Mouse (Mus musculus) monocyte, adult 5-6 weeks (primary cell): ENCODE data around the gene Sh3bp2. TPM values are rescaled to one million over a fixed set of nuclear protein-coding genes. Genes with fewer than 3 reads are reported as not detected.
"Not testable (repeated sequence)": the region's sequence is repeated elsewhere in the genome, so short reads cannot be mapped to it uniquely, and the experiment has no call there.

Source experiments
- ATAC-seq: fragments of 153-309, 156-312 bp; replicated peaks from 2 replicates; pipeline ENCODE4 v1.8.0; 2017; ENCODE audit warnings: mild to moderate bottlenecking; ENCODE audit not compliant: low TSS enrichment, insufficient number of reproducible peaks, severe bottlenecking, poor library complexity, low FRiP score
- total RNA-seq: library from RNA; stranded (forward); fragments of 200-1000, 200-491, 200-594 nt; gene quantifications from 3 replicates; pipeline ENCODE4 v1.2.3, GENCODE M21; 2017

Gene Sh3bp2
- total RNA-seq, 1 experiment from 2014 or later: 80.1 TPM

- no peak for ATAC-seq
These were observed 65.9 kb downstream of the Sh3bp2 start for GRCm38 (mm10) chr5:34591388-34592004.

GRCm38 (mm10) chr5:34592224-34592623 is 66.6 kb downstream of the Sh3bp2 start:
- not testable (repeated sequence) for ATAC-seq

GRCm38 (mm10) chr5:34592666-34593065 is 67.0 kb downstream of the Sh3bp2 start:
- ATAC-seq: no peak

GRCm38 (mm10) chr5:34593202-34593727 is 67.6 kb downstream of the Sh3bp2 start:
- ATAC-seq: no peak

GRCm38 (mm10) chr5:34604576-34604975 is 78.9 kb downstream of the Sh3bp2 start:
- no peak for ATAC-seq

GRCm38 (mm10) chr5:34607100-34607880 is 81.7 kb downstream of the Sh3bp2 start:
- no peak for ATAC-seq

- no peak for ATAC-seq
These were observed 82.6 kb downstream of the Sh3bp2 start for GRCm38 (mm10) chr5:34608226-34608625.

- ATAC-seq: no peak
These were observed 84.3 kb downstream of the Sh3bp2 start for GRCm38 (mm10) chr5:34609966-34610365.

Other genes starting within 250 kb of the Sh3bp2 start
- 0.43 to 3.9 TPM (median 0.67 TPM) in 3 replicates for gene Zfyve28, start 237.4 kb upstream of the Sh3bp2 start, total RNA-seq
- 0.38 TPM in 1 of 3 replicates, not detected in the others for gene Cfap99, start 237.2 kb upstream of the Sh3bp2 start, total RNA-seq
- 155 to 183 TPM (median 179 TPM) in 3 replicates for gene Rnf4, start 189.5 kb upstream of the Sh3bp2 start, total RNA-seq
- gene Fam193a, start 155.9 kb upstream of the Sh3bp2 start, total RNA-seq: 28.6 to 65.7 TPM (median 40.7 TPM) in 3 replicates
- gene Tnip2, start 11.8 kb upstream of the Sh3bp2 start, total RNA-seq: 62.3 to 78.2 TPM (median 78.0 TPM) in 3 replicates
- gene Add1, start 47.8 kb downstream of the Sh3bp2 start, total RNA-seq: 174 to 248 TPM (median 209 TPM) in 3 replicates
- 15.7 to 30.7 TPM (median 20.2 TPM) in 3 replicates for gene Mfsd10, start 111.4 kb downstream of the Sh3bp2 start, total RNA-seq
- 25.9 to 45.2 TPM (median 38.6 TPM) in 3 replicates for gene Nop14, start 134.3 kb downstream of the Sh3bp2 start, total RNA-seq
- gene Grk4, start 134.5 kb downstream of the Sh3bp2 start, total RNA-seq: 2.9 to 12.9 TPM (median 4.2 TPM) in 3 replicates
- gene Htt, start 235.9 kb downstream of the Sh3bp2 start, total RNA-seq: 19.1 to 39.8 TPM (median 19.7 TPM) in 3 replicates